Mouse (Mus musculus): ENCODE data around the gene Nrg4.
"Not testable (repeated sequence)": the region's sequence is repeated elsewhere in the genome, so short reads cannot be mapped to it uniquely, and the experiment has no call there.

Nrg4 gene

DNA sequence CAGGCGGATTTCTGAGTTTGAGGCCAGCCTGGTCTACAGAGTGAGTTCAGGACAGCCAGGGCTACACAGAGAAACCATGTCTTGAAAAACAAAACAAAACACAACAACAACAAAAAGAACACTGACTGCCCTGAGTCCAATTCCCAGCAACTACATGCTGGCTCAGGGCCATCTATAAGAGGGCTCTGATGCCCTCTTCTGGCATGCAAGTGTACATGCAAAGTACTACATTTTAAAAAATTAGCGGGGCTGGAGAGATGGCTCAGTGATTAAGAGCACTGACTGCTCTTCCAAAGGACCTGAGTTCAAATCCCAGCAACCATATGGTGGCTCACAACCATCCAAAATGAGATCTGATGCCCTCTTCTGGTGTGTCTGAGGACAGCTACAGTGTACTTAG, 74.5 kb downstream of the Nrg4 start:
- DNase-seq (ENCODE audit: low read depth, low spot score): not testable (repeated sequence)

DNA sequence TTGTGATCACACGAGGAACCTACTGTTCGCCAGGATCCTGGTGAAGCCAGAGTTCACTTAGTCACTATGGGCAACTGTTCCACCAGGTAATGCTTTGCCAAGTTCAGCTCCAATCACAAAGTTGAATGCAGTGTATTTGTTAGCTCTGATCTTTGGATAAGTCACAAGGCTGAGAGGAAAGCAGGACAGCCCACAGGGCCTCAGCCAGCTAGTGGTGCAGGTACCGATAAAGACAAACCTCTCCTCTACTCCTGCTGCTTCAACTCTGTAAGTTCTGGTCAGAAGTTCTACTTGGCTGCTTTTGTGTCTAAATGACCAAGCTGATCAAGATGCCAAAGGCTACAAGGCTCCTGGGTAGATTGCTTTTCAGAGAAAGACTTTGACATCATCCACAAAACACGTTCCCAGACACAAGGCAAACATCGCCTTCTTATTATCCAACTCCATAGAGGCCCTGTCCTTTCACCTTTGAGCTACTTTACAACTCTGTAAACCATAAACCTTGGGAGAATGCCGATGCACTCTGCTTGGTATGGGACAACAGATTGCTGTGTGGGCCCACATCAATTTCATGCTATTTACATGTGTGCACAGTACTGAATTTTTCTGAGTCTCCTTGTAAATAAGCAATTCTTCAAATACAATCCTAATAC, 75.9 kb downstream of the Nrg4 start:
- DNase-seq (ENCODE audit: low read depth, low spot score): no peak

DNA sequence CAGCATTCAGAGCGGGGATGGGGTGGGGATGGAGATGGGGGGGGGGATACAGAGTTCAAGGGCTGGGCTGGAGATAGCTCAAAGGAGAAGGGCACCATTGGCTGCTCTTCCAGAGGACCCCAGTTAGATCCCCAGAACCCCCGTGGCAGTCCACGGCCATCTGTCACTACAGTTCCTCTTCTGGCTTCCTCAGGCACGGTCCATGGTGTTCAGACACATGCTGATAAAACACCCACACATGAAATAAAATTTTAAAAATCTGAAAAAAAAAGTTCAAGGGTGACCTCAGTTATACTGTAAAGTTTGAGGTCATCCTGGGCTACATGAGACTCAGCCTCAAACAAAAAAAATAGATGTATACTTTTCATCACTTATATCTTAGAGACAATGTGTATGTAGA, 78.2 kb downstream of the Nrg4 start:
- DNase-seq (ENCODE audit: low read depth, low spot score): no peak

- no peak for DNase-seq (ENCODE audit: low read depth, low spot score)
Measured at GRCm38 (mm10) chr9:55246918-55247317, 79.7 kb downstream of the Nrg4 start.

GRCm38 (mm10) chr9:55246440-55246839, 80.2 kb downstream of the Nrg4 start:
- DNase-seq (ENCODE audit: low read depth, low spot score): no peak

- DNase-seq (ENCODE audit: low read depth, low spot score): not testable (repeated sequence)
Measured at GRCm38 (mm10) chr9:55245057-55245750, 81.4 kb downstream of the Nrg4 start.

DNA sequence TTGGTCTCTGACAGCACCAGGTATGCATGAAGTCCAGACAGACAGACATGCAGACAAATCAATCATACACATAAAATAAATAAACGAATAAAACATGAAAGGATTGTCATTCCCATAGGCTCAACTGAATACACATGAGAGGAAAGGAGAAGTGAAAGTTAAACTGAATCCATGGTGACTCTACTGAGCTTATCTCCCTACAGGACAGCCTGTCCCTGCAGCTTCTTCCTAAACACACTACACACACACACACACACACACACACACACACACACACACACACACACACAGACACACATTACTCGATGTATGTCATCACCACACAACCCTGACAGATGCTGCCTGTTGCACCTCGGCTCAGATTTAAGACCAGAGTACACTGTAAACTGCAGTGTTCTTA, 82.6 kb downstream of the Nrg4 start:
- no peak for DNase-seq (ENCODE audit: low read depth, low spot score)

DNA sequence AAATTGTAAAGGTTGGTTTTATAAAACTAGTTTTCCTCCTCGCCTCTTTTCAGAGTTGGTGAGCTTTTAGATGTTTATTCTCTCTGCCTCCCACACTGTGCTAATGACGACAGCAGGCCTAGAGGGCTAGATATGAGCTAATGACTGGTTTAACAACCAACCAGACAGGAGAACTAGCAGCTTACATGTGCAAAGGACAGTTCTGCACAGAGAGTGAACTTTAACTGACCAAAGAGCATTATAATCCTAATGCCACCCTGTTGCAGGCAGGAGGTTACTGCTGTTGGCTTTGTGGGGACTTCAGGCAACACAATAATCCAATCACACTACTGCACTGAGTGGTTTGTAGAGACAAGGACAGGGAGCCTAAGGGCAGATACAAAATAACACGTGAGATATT, 83.4 kb downstream of the Nrg4 start:
- DNase-seq (ENCODE audit: low read depth, low spot score): no peak

GRCm38 (mm10) chr9:55241863-55242685, 84.6 kb downstream of the Nrg4 start:
- DNase-seq (ENCODE audit: low read depth, low spot score): no peak

- no peak for DNase-seq (ENCODE audit: low read depth, low spot score)
Measured at GRCm38 (mm10) chr9:55240852-55241251, 85.8 kb downstream of the Nrg4 start.

DNA sequence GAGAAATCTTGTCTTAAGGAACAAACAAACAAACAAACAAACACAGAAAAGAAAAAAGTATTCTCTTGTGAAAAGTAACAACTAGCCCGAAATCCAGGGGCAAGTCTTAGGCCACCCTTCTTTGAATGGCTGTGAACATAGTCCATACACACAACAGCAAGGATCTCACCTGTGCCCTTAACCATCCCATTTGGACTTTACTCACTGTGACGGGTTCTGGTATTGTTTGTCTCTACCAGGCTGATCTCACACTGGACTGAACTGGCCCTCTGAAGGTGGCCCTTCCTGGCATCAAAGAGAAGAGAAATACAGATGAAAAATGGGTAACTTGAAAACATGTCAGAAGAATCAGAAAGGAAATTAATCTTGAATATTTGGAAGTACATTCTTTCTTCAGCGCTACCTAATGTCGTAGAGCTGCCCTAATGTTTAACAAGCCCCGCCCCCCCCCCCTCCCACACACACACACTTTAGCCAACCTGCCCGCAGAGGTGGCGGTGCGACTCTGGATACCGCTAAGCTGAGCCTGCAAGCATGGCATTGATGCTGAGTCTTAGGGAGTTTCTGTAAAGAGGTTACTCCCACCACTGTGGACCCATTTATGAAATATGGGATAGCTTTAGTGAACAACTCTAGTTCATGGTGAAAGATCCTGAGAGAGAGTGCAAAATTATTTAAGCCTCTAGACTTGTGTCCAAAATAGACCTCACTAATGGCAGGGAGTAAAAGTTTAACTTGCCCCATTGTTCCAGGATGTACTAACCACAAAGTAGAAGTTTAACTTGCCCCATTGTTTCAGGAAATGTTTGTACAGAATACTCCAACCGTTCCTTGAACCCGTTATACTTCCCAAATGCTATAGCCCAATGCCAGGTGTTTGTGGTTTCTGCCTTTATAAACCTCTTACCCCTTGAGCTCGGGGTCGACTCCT, 90.1 kb downstream of the Nrg4 start:
- no peak for DNase-seq (ENCODE audit: low read depth, low spot score)

GRCm38 (mm10) chr9:55233076-55233475, 93.6 kb downstream of the Nrg4 start:
- DNase-seq (ENCODE audit: low read depth, low spot score): not testable (repeated sequence)

GRCm38 (mm10) chr9:55232586-55232985, 94.1 kb downstream of the Nrg4 start:
- no peak for DNase-seq (ENCODE audit: low read depth, low spot score)

- DNase-seq (ENCODE audit: low read depth, low spot score): no peak
Measured at GRCm38 (mm10) chr9:55232110-55232509, 94.5 kb downstream of the Nrg4 start.

DNA sequence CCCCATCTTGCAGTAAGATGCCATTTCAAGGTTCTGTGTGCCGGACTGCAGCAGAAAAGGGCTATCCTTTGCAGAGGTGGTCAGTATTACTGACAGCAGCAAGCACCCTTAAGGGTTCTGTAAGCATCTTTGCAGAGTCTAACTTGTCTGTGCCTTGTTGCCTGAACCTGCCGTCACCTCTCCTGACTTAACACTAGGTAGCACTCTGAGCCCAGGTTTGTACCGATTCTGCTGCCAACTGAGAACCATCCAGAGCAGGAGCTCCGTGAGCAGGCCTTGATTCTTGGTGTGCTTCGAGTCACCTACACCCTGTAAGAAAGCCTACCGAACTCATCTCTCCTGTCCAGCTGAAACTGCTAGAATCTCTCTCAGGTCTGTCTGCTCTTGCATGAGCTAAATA, 95.1 kb downstream of the Nrg4 start:
- DNase-seq (ENCODE audit: low read depth, low spot score): no peak

- no peak for DNase-seq (ENCODE audit: low read depth, low spot score)
Measured at GRCm38 (mm10) chr9:55229010-55229409, 97.6 kb downstream of the Nrg4 start.

DNA sequence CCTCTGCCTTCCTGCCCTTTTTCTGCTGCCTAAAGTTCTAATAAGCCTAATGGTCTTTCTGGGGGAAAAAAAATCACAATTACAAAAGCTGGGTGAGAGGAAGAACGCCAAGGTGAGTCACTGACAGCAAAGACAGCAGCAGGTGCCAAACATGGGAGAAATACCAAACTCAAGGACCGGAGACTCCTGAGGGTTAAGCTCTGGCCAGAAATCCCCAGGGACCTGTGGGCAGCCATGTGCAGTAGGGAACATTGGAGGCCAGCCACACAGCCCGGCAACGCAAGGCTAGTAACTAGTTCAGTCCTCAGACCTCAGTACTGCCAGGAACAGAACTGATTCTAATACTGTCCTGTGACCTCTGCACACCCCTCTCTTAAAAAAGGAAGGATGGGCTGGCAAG, 98.5 kb downstream of the Nrg4 start:
- DNase-seq (ENCODE audit: low read depth, low spot score): no peak

GRCm38 (mm10) chr9:55226251-55226650, 100.4 kb downstream of the Nrg4 start:
- no peak for DNase-seq (ENCODE audit: low read depth, low spot score)

DNA sequence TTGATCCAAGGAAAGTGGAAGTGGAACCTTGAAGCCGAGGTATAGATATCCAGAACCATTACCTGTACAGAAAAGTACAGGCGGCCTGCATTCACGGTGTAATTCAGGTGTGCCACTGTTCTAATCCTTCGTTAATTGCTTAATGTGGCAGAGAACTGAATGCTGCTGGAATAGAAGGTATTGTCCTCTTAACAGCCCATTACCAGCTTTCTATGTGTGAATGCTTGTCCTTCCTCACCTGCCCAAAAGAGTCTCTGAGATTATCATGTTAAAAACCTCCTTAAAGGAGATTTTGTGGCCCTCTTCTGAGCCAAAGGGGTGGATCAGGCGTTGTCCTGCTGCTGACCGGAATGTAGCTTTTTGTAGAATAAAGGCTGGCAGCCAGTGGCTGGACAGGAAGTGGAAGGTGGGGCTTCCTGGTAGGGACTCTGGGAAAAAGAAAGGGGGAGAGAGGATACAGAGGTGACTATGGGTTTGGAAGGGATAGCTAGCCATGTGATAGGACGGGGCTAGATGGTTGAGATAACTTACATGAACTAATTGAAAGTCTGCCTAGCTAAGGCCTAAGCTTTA, 101.4 kb downstream of the Nrg4 start:
- DNase-seq (ENCODE audit: low read depth, low spot score): no peak

DNA sequence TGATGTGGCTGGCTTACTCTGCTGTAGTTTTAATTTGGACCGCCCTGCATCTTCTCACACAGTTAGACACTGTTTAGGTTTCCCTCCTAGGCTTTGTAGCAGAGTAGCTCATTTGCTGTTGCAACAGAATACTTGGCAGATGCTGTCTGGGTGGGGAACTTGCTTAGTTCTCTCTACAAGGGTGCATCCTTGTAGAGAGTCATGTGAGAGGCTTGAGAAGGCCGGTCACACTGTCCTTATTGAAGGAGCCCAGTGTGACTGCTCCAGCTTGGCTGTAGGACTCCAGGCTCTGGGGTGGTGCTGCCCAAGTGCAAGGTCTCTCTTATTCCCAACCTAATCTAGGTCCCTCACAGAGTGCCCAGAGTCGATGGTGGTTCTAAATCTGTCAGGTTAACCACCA, 109.3 kb downstream of the Nrg4 start:
- DNase-seq (ENCODE audit: low read depth, low spot score): no peak

DNA sequence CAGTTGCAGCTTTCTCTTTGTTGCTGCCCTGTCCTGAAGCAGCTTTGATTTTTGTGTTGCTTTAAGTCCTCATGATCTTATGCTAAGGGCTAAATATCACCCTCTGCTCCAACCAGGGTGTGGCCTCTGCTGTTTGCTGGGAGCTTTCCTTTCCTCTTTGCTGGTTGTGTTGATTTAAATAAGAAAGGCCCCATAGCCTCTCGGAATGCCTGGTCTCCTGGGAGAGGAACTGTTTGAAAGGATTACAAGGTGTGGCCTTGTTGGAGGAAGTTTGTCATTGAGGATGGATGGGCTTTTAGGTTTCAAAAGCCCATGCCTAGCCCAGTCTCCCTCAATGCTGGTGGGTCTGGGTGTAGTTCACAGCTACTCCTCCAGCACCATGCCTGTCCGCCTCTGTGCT, 110.6 kb downstream of the Nrg4 start:
- DNase-seq (ENCODE audit: low read depth, low spot score): no peak

Data from retina, adult 2 months (tissue).